Comparison of ENCODE assay signal across 8 mouse cellular contexts in genomic region chr10:91182291-91182990, GRCm38 (mm10). TPM values are rescaled to one million over a fixed set of nuclear protein-coding genes. Genes with fewer than 3 reads are reported as not detected.
DNase-seq lines count a peak whose midpoint lies in the region; ATAC-seq and TF ChIP-seq lines count a peak whose summit lies in the region.

No protein-coding gene starts in this region.

- H3K4me3 ChIP-seq in kidney, adult 2 months (ENCODE audit: insufficient read depth, low read depth, low read length): peak overlapping the region; percentile 50
- H3K4me3 ChIP-seq in forebrain, embryonic 12.5 days (replicated peaks): peak overlapping the region; percentile 54
- H3K4me3 ChIP-seq in midbrain, embryonic 13.5 days (replicated peaks): peak overlapping the region; percentile 50

- no peak for TF ChIP-seq CTCF in kidney, adult 2 months (conservative IDR thresholded peaks at IDR 0.05; ENCODE audit: insufficient read depth, insufficient read length, low read depth, low read length)

- ATAC-seq in forebrain, embryonic 12.5 days (ENCODE audit: low FRiP score): peak; percentile 20; the same call in 1 of the 2 replicates
- ATAC-seq in midbrain, embryonic 13.5 days: no peak
- ATAC-seq in activated CD4-positive, CD25-positive, alpha-beta regulatory T cell, adult 4 months: no peak

- no peaks in the 10 kb centered on the region for H3K9me3 ChIP-seq in forebrain, embryonic 12.5 days
- H3K9me3 ChIP-seq in midbrain, embryonic 13.5 days: no peaks in the 10 kb centered on the region

- H3K27me3 ChIP-seq in kidney, adult 2 months (replicated peaks; ENCODE audit: control insufficient read depth, insufficient read depth, low read length): no peaks in the 10 kb centered on the region
- no peaks in the 10 kb centered on the region for H3K27me3 ChIP-seq in forebrain, embryonic 12.5 days
- H3K27me3 ChIP-seq in midbrain, embryonic 13.5 days: no peaks in the 10 kb centered on the region

- H3K9ac ChIP-seq in forebrain, embryonic 12.5 days: peak overlapping the region; percentile 66
- H3K9ac ChIP-seq in midbrain, embryonic 13.5 days (replicated peaks): peak overlapping the region; percentile 68

- no peak for TF ChIP-seq POLR2A in kidney, adult 2 months (IDR thresholded peaks at IDR 0.05; ENCODE audit: low read depth, low read length)

- no peaks in the 10 kb centered on the region for H3K36me3 ChIP-seq in kidney, adult 2 months (ENCODE audit: control insufficient read depth, insufficient read depth, low read length)
- H3K36me3 ChIP-seq in forebrain, embryonic 12.5 days (replicated peaks): no peaks in the 10 kb centered on the region
- no peaks in the 10 kb centered on the region for H3K36me3 ChIP-seq in midbrain, embryonic 13.5 days

- peak overlapping the region; percentile 89 for H3K27ac ChIP-seq in kidney, adult 2 months (ENCODE audit: insufficient read depth, low read depth, low read length)
- peak overlapping the region; percentile 99 for H3K27ac ChIP-seq in forebrain, embryonic 12.5 days
- H3K27ac ChIP-seq in midbrain, embryonic 13.5 days: peak overlapping the region; percentile 97

- peak overlapping the region; percentile 54 for H3K4me2 ChIP-seq in forebrain, embryonic 12.5 days
- H3K4me2 ChIP-seq in midbrain, embryonic 13.5 days (replicated peaks): peak overlapping the region; percentile 59

- peaks cover 16% of the 10 kb centered on the region; the same call in 1 of the 2 replicates for H3K4me1 ChIP-seq in kidney, adult 2 months (ENCODE audit: control insufficient read depth, insufficient read depth, low read length)
- H3K4me1 ChIP-seq in forebrain, embryonic 12.5 days: peaks cover 27% of the 10 kb centered on the region
- peaks cover 28% of the 10 kb centered on the region for H3K4me1 ChIP-seq in midbrain, embryonic 13.5 days (replicated peaks)

- no peak for DNase-seq in kidney, adult 2 months
- DNase-seq in kidney, postnatal 25 days: no peak
- peak; percentile 51 for DNase-seq in MN1 (ENCODE audit: low spot score)
- DNase-seq in kidney, postnatal 4 days: peak; percentile 30 to 46
- no peak for DNase-seq in layer of hippocampus, adult 9-10 months (ENCODE audit: low spot score)

- WGBS in kidney, adult 2 months: 3% methylated on average over 16 of the region's 16 CpGs
- 1% methylated on average over 16 of the region's 16 CpGs for WGBS in forebrain, embryonic 12.5 days
- under 1% methylated on average over 16 of the region's 16 CpGs for WGBS in midbrain, embryonic 13.5 days

RNA-seq across cellular contexts. Expression of gene Tmpo, which starts 1.3 kb away (rescaled TPM):
- polyA plus RNA-seq in kidney, adult 2 months (2012; rRNA removed): 20.0 and 21.1 TPM in 2 replicates
- 426 and 438 TPM in 2 replicates for polyA plus RNA-seq in forebrain, embryonic 12.5 days (2016; fragmentation: Nextera tagmentation; extraction: Ambion mirVana)
- polyA plus RNA-seq in midbrain, embryonic 13.5 days (2015; fragmentation: Nextera tagmentation; extraction: Ambion mirVana): 165 and 175 TPM in 2 replicates
- polyA plus RNA-seq in activated CD4-positive, CD25-positive, alpha-beta regulatory T cell, adult 4 months (2017; shearing (Covaris generic)): 10 to 100 TPM; 51.5 to 69.5 TPM

RNA-seq across cellular contexts. Expression of gene Slc25a3, which starts 58.6 kb away (rescaled TPM):
- 717 and 832 TPM in 2 replicates for polyA plus RNA-seq in kidney, adult 2 months (2012; rRNA removed)
- 359 and 369 TPM in 2 replicates for polyA plus RNA-seq in forebrain, embryonic 12.5 days (2016; fragmentation: Nextera tagmentation; extraction: Ambion mirVana)
- polyA plus RNA-seq in midbrain, embryonic 13.5 days (2015; fragmentation: Nextera tagmentation; extraction: Ambion mirVana): 469 and 478 TPM in 2 replicates
- 100 to 1,000 TPM; 268 TPM for polyA plus RNA-seq in activated CD4-positive, CD25-positive, alpha-beta regulatory T cell, adult 4 months (2017; shearing (Covaris generic))

Comparison
In these comparisons a context has a peak if more than half of its experiments do, and no peak if none do; other contexts are left out.
1. DNase-seq: peak in MN1 (single experiment) and kidney, postnatal 4 days (2 of 2); none in kidney, adult 2 months (single experiment), kidney, postnatal 25 days (0 of 2) and layer of hippocampus, adult 9-10 months (single experiment).
2. Peak in every context shown above with its lines, with median percentiles within 50 percentile points of each other: H3K27ac ChIP-seq and H3K4me3 ChIP-seq.